Mouse (Mus musculus) thymus, adult 2 months (tissue): ENCODE results near the gene Add2.

ENCODE experiments used
- CTCF ChIP-seq: fragments of 200-500 bp; IDR thresholded peaks from 2 replicates; pipeline ENCODE4 v1.5.1; 2012; ENCODE audit warnings: mild to moderate bottlenecking, control low read depth, low read length, moderate library complexity, borderline replicate concordance; ENCODE audit not compliant: control insufficient read depth, poor library complexity, insufficient read depth; ENCODE audit errors: extremely low read depth
- POLR2A ChIP-seq: fragments of 200-500 bp; IDR thresholded peaks from 2 replicates; pipeline ENCODE4 v1.6.1; 2012; ENCODE audit warnings: mild to moderate bottlenecking, low read length, control low read depth, moderate library complexity; ENCODE audit not compliant: control insufficient read depth, poor library complexity, insufficient read depth; ENCODE audit errors: extremely low read depth

DNA sequence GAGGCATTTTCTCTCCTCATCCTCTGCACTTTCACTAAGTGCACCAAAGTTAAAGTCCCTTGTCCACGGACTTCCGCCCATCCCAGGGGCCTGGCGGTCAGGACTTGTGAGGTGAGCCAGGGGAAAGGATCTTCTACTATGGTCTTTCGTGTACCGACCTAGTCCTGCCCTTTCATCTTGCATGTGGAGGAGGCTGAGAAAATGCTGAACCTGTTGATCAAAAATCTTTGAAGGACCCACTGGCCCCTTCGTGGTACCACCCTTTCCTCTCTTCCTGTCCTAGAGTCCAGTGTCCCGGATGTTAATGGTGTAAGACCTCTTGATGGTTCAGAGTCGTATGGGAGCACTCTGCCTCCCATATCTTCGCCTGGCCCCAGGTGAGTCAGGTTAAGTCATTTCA is 12.6 kb upstream of the Add2 start, which contains the start of gene Figla:
- TF ChIP-seq CTCF (no peak), POLR2A (no peak)
